Mouse (Mus musculus) thymus, adult 2 months (tissue): ENCODE measurements at regions not wholly inside any gene's neighbourhood (a gene's known extent, or its start where the extent isn't known, plus 50 kb on each side); places are given as distances from the start of the nearest gene placed in this dataset.

Experiments
- CTCF ChIP-seq: fragments of 200-500 bp; IDR thresholded peaks from 2 replicates; pipeline ENCODE4 v1.5.1; 2012; ENCODE audit warnings: mild to moderate bottlenecking, control low read depth, low read length, moderate library complexity, borderline replicate concordance; ENCODE audit not compliant: control insufficient read depth, poor library complexity, insufficient read depth; ENCODE audit errors: extremely low read depth
- POLR2A ChIP-seq: fragments of 200-500 bp; IDR thresholded peaks from 2 replicates; pipeline ENCODE4 v1.6.1; 2012; ENCODE audit warnings: mild to moderate bottlenecking, low read length, control low read depth, moderate library complexity; ENCODE audit not compliant: control insufficient read depth, poor library complexity, insufficient read depth; ENCODE audit errors: extremely low read depth

DNA sequence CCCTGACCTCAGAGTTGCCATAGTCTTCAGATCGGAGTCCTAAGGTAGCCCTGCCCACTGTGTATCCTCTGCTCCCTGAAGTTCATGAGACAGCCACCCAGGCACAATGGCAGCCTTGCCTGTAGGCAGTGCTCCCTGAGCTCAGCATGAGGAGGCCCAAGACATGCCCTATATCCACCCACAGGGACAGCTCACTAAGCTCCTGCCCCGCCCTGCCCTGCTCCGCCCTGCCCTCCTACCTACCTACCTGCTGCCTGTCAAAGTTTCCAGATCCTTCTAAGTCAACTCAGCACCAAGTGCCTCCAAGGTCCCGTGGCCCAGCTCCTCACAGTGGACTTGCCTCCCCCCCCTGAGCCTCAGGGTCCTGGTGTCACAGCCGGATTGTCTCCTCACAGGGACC, 168.9 kb downstream of the Bcl11b start:
- TF ChIP-seq POLR2A (no peak), CTCF (no peak)
